Mouse (Mus musculus): Measurements from ENCODE around the gene Cxcl16.
"Not testable (repeated sequence)": the region's sequence is repeated elsewhere in the genome, so short reads cannot be mapped to it uniquely, and the experiment has no call there.

The Cxcl16 gene

GRCm38 (mm10) chr11:70459601-70460101 is at the start of gene Cxcl16:
Gene Cxcl16, minus strand, starts transcription at chr11:70459984.
- DNase-seq (ENCODE audit: low spot score), result peak; percentile 26

GRCm38 (mm10) chr11:70506962-70507515 is 47.3 kb upstream of the Cxcl16 start:
- DNase-seq (ENCODE audit: low spot score), result no peak

GRCm38 (mm10) chr11:70506385-70506784 is 46.6 kb upstream of the Cxcl16 start:
- DNase-seq (ENCODE audit: low spot score), result peak; percentile 76

GRCm38 (mm10) chr11:70504970-70505369 is 45.2 kb upstream of the Cxcl16 start, which contains the start of gene Tm4sf5:
Gene Tm4sf5, plus strand, starts transcription at chr11:70505244.
- peak; percentile 74 for DNase-seq (ENCODE audit: low spot score)

GRCm38 (mm10) chr11:70502018-70502417 is 42.2 kb upstream of the Cxcl16 start:
- peak; percentile 50 for DNase-seq (ENCODE audit: low spot score)

GRCm38 (mm10) chr11:70500476-70500812 is 40.7 kb upstream of the Cxcl16 start:
- DNase-seq (ENCODE audit: low spot score), result no peak

GRCm38 (mm10) chr11:70499566-70500475 is 40.0 kb upstream of the Cxcl16 start:
- no peak for DNase-seq (ENCODE audit: low spot score)

- DNase-seq (ENCODE audit: low spot score), result no peak
Measured at GRCm38 (mm10) chr11:70489684-70490083, 29.9 kb upstream of the Cxcl16 start.

- no peak for DNase-seq (ENCODE audit: low spot score)
Measured at GRCm38 (mm10) chr11:70489138-70489537, 29.4 kb upstream of the Cxcl16 start.

- DNase-seq (ENCODE audit: low spot score), result no peak
Measured at GRCm38 (mm10) chr11:70487816-70488215, 28.0 kb upstream of the Cxcl16 start.

- no peak for DNase-seq (ENCODE audit: low spot score)
Measured at GRCm38 (mm10) chr11:70485498-70485897, 25.7 kb upstream of the Cxcl16 start.

- DNase-seq (ENCODE audit: low spot score), result no peak
Measured at GRCm38 (mm10) chr11:70474872-70475534, 15.2 kb upstream of the Cxcl16 start.

GRCm38 (mm10) chr11:70473291-70473690 is 13.5 kb upstream of the Cxcl16 start:
- not testable (repeated sequence) for DNase-seq (ENCODE audit: low spot score)

GRCm38 (mm10) chr11:70472716-70473115 is 12.9 kb upstream of the Cxcl16 start:
- DNase-seq (ENCODE audit: low spot score), result no peak

- DNase-seq (ENCODE audit: low spot score), result no peak
Measured at GRCm38 (mm10) chr11:70469764-70470163, 10.0 kb upstream of the Cxcl16 start.

GRCm38 (mm10) chr11:70467902-70468619 is 8.3 kb upstream of the Cxcl16 start:
- no peak for DNase-seq (ENCODE audit: low spot score)

GRCm38 (mm10) chr11:70465824-70466223 is 6.0 kb upstream of the Cxcl16 start:
- no peak for DNase-seq (ENCODE audit: low spot score)

- DNase-seq (ENCODE audit: low spot score), result no peak
Measured at GRCm38 (mm10) chr11:70465211-70465610, 5.4 kb upstream of the Cxcl16 start.

GRCm38 (mm10) chr11:70463970-70464369 is 4.2 kb upstream of the Cxcl16 start:
- no peak for DNase-seq (ENCODE audit: low spot score)

- no peak for DNase-seq (ENCODE audit: low spot score)
Measured at GRCm38 (mm10) chr11:70458688-70459600, 840 bp downstream of the Cxcl16 start, which contains the start of gene Zmynd15. Gene Zmynd15, plus strand, starts transcription at chr11:70459433.
